Mouse (Mus musculus): ENCODE measurements around the gene Lpp. TPM values are rescaled to one million over a fixed set of nuclear protein-coding genes. Genes with fewer than 3 reads are reported as not detected.

Lpp gene
- polyA plus RNA-seq, 1 experiment from 2014 or later, result 46.6 TPM

- no peak overlapping the region for H3K4me2 ChIP-seq (ENCODE audit: low read length)
- no peak for ATAC-seq (ENCODE audit: insufficient number of reproducible peaks, insufficient read depth, low FRiP score, low read depth)
- H3K27ac ChIP-seq (replicated peaks in 1 of 2; ENCODE audit: control insufficient read depth in 1 of 2, insufficient read depth in 1 of 2, low read depth in 2 of 2, low read length in 2 of 2), result no peak overlapping the region
- H3K4me1 ChIP-seq (ENCODE audit: control insufficient read depth in 2 of 2, insufficient read depth in 2 of 2, low read length in 2 of 2), result no peaks in the 10 kb centered on the region
- H3K27me3 ChIP-seq (ENCODE audit: control insufficient read depth, insufficient read depth, low read length), result no peaks in the 10 kb centered on the region
- H3K4me3 ChIP-seq (ENCODE audit: control insufficient read depth in 1 of 2, insufficient read depth in 1 of 2, low read depth in 1 of 2, low read length in 2 of 2), result no peak overlapping the region
- WGBS, result 96% methylated on average over 4 of the region's 4 CpGs
- no peak overlapping the region for H3K9ac ChIP-seq (ENCODE audit: low read length)
- no peaks in the 10 kb centered on the region for H3K36me3 ChIP-seq (ENCODE audit: control insufficient read depth, insufficient read depth, low read length)
- no peaks in the 10 kb centered on the region for H3K9me3 ChIP-seq (ENCODE audit: control insufficient read depth, low read length)
Measured at GRCm38 (mm10) chr16:24792836-24793235, 399.5 kb downstream of the Lpp start.

- 86% methylated on average over 2 of the region's 2 CpGs for WGBS
- Histone ChIP-seq H3K9ac (ENCODE audit: low read length) (no peak overlapping the region), H3K27me3 (ENCODE audit: control insufficient read depth, insufficient read depth, low read length) (no peaks in the 10 kb centered on the region), H3K36me3 (ENCODE audit: control insufficient read depth, insufficient read depth, low read length) (no peaks in the 10 kb centered on the region), H3K4me1 (ENCODE audit: control insufficient read depth in 2 of 2, insufficient read depth in 2 of 2, low read length in 2 of 2) (no peaks in the 10 kb centered on the region), H3K4me2 (ENCODE audit: low read length) (no peak overlapping the region), H3K4me3 (ENCODE audit: control insufficient read depth in 1 of 2, insufficient read depth in 1 of 2, low read depth in 1 of 2, low read length in 2 of 2) (no peak overlapping the region), H3K9me3 (ENCODE audit: control insufficient read depth, low read length) (no peaks in the 10 kb centered on the region), H3K27ac (replicated peaks in 1 of 2; ENCODE audit: control insufficient read depth in 1 of 2, insufficient read depth in 1 of 2, low read depth in 2 of 2, low read length in 2 of 2) (no peak overlapping the region)
- ATAC-seq (ENCODE audit: insufficient number of reproducible peaks, insufficient read depth, low FRiP score, low read depth), result no peak
Measured at GRCm38 (mm10) chr16:24794665-24795064, 401.4 kb downstream of the Lpp start.

DNA sequence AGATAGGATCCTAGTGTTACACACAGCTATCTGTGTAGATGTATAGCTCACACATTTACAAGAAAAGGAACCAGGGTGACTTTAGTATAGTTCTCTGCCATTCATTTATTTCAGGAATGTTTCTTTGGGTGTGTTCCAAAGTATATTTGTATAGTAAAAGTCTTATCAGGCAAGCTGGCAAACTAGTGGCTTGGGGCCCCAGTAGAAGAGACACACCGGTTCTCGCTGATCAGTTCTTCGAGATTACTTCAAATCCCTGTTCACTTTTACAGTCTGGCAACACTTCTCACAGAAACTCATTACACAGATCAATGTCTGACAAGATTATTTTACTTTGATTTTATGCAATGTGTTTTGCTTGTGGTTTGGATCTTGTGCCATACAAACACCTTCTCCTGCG, 408.0 kb downstream of the Lpp start:
- 33% methylated on average over 4 of the region's 4 CpGs for WGBS
- no peak overlapping the region for H3K27ac ChIP-seq (replicated peaks in 1 of 2; ENCODE audit: control insufficient read depth in 1 of 2, insufficient read depth in 1 of 2, low read depth in 2 of 2, low read length in 2 of 2)
- H3K9ac ChIP-seq (ENCODE audit: low read length), result no peak overlapping the region
- peaks cover 0 to 7% of the 10 kb centered on the region in 2 experiments; a peak in 2 of 4 replicates for H3K4me1 ChIP-seq (ENCODE audit: control insufficient read depth in 2 of 2, insufficient read depth in 2 of 2, low read length in 2 of 2)
- H3K4me3 ChIP-seq (ENCODE audit: control insufficient read depth in 1 of 2, insufficient read depth in 1 of 2, low read depth in 1 of 2, low read length in 2 of 2), result no peak overlapping the region
- no peaks in the 10 kb centered on the region for H3K27me3 ChIP-seq (ENCODE audit: control insufficient read depth, insufficient read depth, low read length)
- no peaks in the 10 kb centered on the region for H3K36me3 ChIP-seq (ENCODE audit: control insufficient read depth, insufficient read depth, low read length)
- ATAC-seq (ENCODE audit: insufficient number of reproducible peaks, insufficient read depth, low FRiP score, low read depth), result no peak
- no peak overlapping the region for H3K4me2 ChIP-seq (ENCODE audit: low read length)
- no peaks in the 10 kb centered on the region for H3K9me3 ChIP-seq (ENCODE audit: control insufficient read depth, low read length)

DNA sequence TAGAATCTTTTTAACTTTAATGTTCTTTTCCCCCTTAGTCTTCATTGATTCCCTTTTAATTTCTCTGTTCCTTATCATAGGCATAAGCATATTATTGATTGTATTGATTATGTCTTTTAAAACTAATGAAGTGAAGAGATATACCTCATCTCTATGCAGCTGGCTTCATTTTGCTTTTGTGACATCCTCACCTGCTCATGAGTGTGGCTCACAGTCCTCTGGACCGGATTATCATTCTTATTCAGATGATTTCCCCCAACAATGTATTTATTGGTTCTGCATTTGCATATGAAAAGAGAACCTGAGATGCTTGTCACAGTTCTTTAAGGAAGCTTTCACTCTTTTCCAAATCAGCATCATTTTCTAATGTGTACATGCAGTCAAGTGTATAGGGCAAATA, 408.5 kb downstream of the Lpp start:
- H3K27ac ChIP-seq (replicated peaks in 1 of 2; ENCODE audit: control insufficient read depth in 1 of 2, insufficient read depth in 1 of 2, low read depth in 2 of 2, low read length in 2 of 2), result no peak overlapping the region
- H3K9me3 ChIP-seq (ENCODE audit: control insufficient read depth, low read length), result no peaks in the 10 kb centered on the region
- H3K36me3 ChIP-seq (ENCODE audit: control insufficient read depth, insufficient read depth, low read length), result no peaks in the 10 kb centered on the region
- 88% methylated on average over 1 of the region's 1 CpGs for WGBS
- no peak overlapping the region for H3K4me2 ChIP-seq (ENCODE audit: low read length)
- no peak overlapping the region for H3K4me3 ChIP-seq (ENCODE audit: control insufficient read depth in 1 of 2, insufficient read depth in 1 of 2, low read depth in 1 of 2, low read length in 2 of 2)
- peaks cover 0 to 7% of the 10 kb centered on the region in 2 experiments; a peak in 2 of 4 replicates for H3K4me1 ChIP-seq (ENCODE audit: control insufficient read depth in 2 of 2, insufficient read depth in 2 of 2, low read length in 2 of 2)
- no peaks in the 10 kb centered on the region for H3K27me3 ChIP-seq (ENCODE audit: control insufficient read depth, insufficient read depth, low read length)
- ATAC-seq (ENCODE audit: insufficient number of reproducible peaks, insufficient read depth, low FRiP score, low read depth), result no peak
- no peak overlapping the region for H3K9ac ChIP-seq (ENCODE audit: low read length)

DNA sequence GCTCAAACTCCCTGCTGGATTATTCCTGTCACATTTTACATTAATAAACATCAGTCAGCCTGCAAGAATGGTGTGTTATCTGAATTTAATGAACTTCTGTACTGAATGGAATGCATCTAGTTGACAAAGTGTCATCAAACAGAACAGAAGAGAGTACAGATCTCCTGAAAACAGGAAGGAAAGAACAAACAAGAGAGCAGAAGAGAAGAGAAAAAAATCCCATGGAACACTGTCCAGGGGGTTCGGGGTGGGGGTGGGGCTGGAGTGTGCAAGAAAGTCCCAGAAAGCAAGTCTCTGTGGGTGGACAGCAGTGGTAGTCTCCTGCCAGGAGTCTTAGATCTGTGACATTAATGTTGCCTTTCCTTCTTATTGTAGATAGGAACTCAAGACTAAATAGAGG, 412.8 kb downstream of the Lpp start:
- no peak for ATAC-seq (ENCODE audit: insufficient number of reproducible peaks, insufficient read depth, low FRiP score, low read depth)
- H3K9ac ChIP-seq (ENCODE audit: low read length), result no peak overlapping the region
- H3K36me3 ChIP-seq (ENCODE audit: control insufficient read depth, insufficient read depth, low read length), result no peaks in the 10 kb centered on the region
- H3K4me2 ChIP-seq (ENCODE audit: low read length), result no peak overlapping the region
- H3K9me3 ChIP-seq (ENCODE audit: control insufficient read depth, low read length), result no peaks in the 10 kb centered on the region
- 72% methylated on average over 1 of the region's 1 CpGs for WGBS
- H3K4me1 ChIP-seq (ENCODE audit: control insufficient read depth in 2 of 2, insufficient read depth in 2 of 2, low read length in 2 of 2), result peaks cover 0 to 2% of the 10 kb centered on the region in 2 experiments; a peak in 2 of 4 replicates
- H3K27me3 ChIP-seq (ENCODE audit: control insufficient read depth, insufficient read depth, low read length), result no peaks in the 10 kb centered on the region
- H3K4me3 ChIP-seq (ENCODE audit: control insufficient read depth in 1 of 2, insufficient read depth in 1 of 2, low read depth in 1 of 2, low read length in 2 of 2), result no peak overlapping the region
- H3K27ac ChIP-seq (replicated peaks in 1 of 2; ENCODE audit: control insufficient read depth in 1 of 2, insufficient read depth in 1 of 2, low read depth in 2 of 2, low read length in 2 of 2), result no peak overlapping the region

DNA sequence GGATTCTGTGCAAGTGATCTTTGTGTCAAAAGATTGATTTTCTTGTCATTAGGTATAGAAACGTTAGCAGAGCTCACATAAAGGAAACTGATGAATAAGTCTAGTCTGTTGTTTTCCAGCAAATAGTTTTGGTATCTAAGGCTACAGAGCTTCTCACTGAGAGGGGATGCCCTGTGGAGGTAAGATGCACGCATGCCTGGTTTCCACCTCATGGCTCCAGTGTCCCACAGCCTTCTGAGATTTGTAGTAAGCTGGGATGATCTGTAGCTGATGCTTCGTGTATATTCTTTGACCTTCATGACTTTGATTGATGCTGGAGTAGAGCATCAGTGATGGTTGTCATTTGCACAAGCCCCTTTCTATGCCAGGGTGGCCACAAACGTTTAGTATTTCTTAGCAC, 414.3 kb downstream of the Lpp start:
- 79% methylated on average over 4 of the region's 4 CpGs for WGBS
- no peak overlapping the region for H3K9ac ChIP-seq (ENCODE audit: low read length)
- H3K4me3 ChIP-seq (ENCODE audit: control insufficient read depth in 1 of 2, insufficient read depth in 1 of 2, low read depth in 1 of 2, low read length in 2 of 2), result no peak overlapping the region
- H3K9me3 ChIP-seq (ENCODE audit: control insufficient read depth, low read length), result no peaks in the 10 kb centered on the region
- H3K36me3 ChIP-seq (ENCODE audit: control insufficient read depth, insufficient read depth, low read length), result no peaks in the 10 kb centered on the region
- H3K27me3 ChIP-seq (ENCODE audit: control insufficient read depth, insufficient read depth, low read length), result no peaks in the 10 kb centered on the region
- H3K4me1 ChIP-seq (ENCODE audit: control insufficient read depth in 2 of 2, insufficient read depth in 2 of 2, low read length in 2 of 2), result no peaks in the 10 kb centered on the region
- ATAC-seq (ENCODE audit: insufficient number of reproducible peaks, insufficient read depth, low FRiP score, low read depth), result no peak
- no peak overlapping the region for H3K27ac ChIP-seq (replicated peaks in 1 of 2; ENCODE audit: control insufficient read depth in 1 of 2, insufficient read depth in 1 of 2, low read depth in 2 of 2, low read length in 2 of 2)
- H3K4me2 ChIP-seq (ENCODE audit: low read length), result no peak overlapping the region

GRCm38 (mm10) chr16:24809811-24810210, 416.5 kb downstream of the Lpp start:
- Histone ChIP-seq H3K27me3 (ENCODE audit: control insufficient read depth, insufficient read depth, low read length) (no peaks in the 10 kb centered on the region), H3K4me1 (ENCODE audit: control insufficient read depth in 2 of 2, insufficient read depth in 2 of 2, low read length in 2 of 2) (no peaks in the 10 kb centered on the region), H3K9ac (ENCODE audit: low read length) (no peak overlapping the region), H3K36me3 (ENCODE audit: control insufficient read depth, insufficient read depth, low read length) (no peaks in the 10 kb centered on the region), H3K4me2 (ENCODE audit: low read length) (no peak overlapping the region), H3K9me3 (ENCODE audit: control insufficient read depth, low read length) (no peaks in the 10 kb centered on the region), H3K27ac (replicated peaks in 1 of 2; ENCODE audit: control insufficient read depth in 1 of 2, insufficient read depth in 1 of 2, low read depth in 2 of 2, low read length in 2 of 2) (no peak overlapping the region), H3K4me3 (ENCODE audit: control insufficient read depth in 1 of 2, insufficient read depth in 1 of 2, low read depth in 1 of 2, low read length in 2 of 2) (no peak overlapping the region)
- WGBS, result 86% methylated on average over 6 of the region's 6 CpGs
- no peak for ATAC-seq (ENCODE audit: insufficient number of reproducible peaks, insufficient read depth, low FRiP score, low read depth)

DNA sequence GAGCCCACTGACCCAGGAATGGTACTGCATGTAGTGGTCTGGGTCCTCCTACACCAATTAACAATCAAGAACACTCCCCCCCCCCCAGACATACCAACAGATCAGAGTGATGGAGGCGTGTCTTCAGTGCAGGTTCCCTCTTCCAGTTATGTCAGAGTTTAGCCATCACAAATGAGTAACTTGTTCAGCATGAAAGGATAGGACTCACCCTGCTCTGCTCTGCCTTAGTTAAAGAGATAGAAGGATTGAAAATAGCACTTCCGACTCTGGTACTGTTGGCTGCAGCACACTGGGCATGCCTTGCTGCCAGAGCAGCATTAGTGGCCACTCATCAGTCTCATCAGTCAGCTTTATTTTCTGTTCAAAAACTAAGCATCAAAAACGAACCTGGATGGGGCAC, 423.3 kb downstream of the Lpp start:
- no peaks in the 10 kb centered on the region for H3K27me3 ChIP-seq (ENCODE audit: control insufficient read depth, insufficient read depth, low read length)
- 80% methylated on average over 3 of the region's 3 CpGs for WGBS

More for the DNA sequence above, 423.3 kb downstream of the Lpp start:
- no peak overlapping the region for H3K9ac ChIP-seq (ENCODE audit: low read length)
- no peaks in the 10 kb centered on the region for H3K9me3 ChIP-seq (ENCODE audit: control insufficient read depth, low read length)
- H3K4me1 ChIP-seq (ENCODE audit: control insufficient read depth in 2 of 2, insufficient read depth in 2 of 2, low read length in 2 of 2), result no peaks in the 10 kb centered on the region
- H3K4me3 ChIP-seq (ENCODE audit: control insufficient read depth in 1 of 2, insufficient read depth in 1 of 2, low read depth in 1 of 2, low read length in 2 of 2), result no peak overlapping the region
- no peak for ATAC-seq (ENCODE audit: insufficient number of reproducible peaks, insufficient read depth, low FRiP score, low read depth)
- H3K36me3 ChIP-seq (ENCODE audit: control insufficient read depth, insufficient read depth, low read length), result no peaks in the 10 kb centered on the region
- no peak overlapping the region for H3K27ac ChIP-seq (replicated peaks in 1 of 2; ENCODE audit: control insufficient read depth in 1 of 2, insufficient read depth in 1 of 2, low read depth in 2 of 2, low read length in 2 of 2)
- no peak overlapping the region for H3K4me2 ChIP-seq (ENCODE audit: low read length)

Measured in heart, embryonic 14.5 days (tissue).